Mouse (Mus musculus) T-cell, adult 2 months (primary cell): ENCODE measurements around the gene Zik1.
A peak's percentile ranks its signal among the peaks of the same experiment; 100 is the strongest.

Source experiments
- DNase-seq: peaks from one replicate; pipeline ENCODE4 v3.0.0; 2022; ENCODE audit warnings: low spot score

Zik1 gene

DNA sequence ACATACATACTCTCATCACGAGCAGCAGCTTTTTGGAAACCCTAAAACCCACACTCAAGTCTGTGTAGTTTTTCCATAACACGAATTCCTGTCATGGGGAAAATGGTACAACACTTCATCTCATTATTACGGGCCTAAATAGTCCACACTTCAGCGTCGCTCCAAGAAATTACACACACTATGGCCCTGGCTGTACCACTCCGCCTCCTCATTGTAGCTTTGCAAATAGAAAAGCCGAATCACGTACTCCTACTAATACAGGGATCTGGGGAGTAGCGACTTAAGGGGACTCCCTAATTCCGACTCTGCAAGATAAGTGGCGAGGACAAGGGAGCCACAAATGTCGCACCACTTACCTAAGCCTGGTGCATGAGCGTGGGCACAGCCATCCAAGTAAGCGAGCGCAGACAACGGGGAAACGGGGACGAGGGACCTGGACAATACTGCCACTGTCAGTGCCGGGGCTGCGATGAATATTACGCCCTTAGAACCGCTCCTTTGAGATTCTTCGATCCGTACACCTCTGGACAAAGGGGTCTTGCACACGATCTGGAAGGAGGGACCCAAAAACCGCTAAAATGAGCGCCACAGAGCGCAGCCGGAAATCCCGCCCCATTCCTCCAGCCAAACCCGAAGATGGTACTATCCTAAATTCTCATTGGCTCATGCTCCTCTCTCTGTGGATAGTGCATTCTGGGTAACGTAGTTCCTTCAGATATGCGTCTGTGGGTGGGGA lies at the start of gene Zik1:
Gene Zik1, minus strand, starts transcription at position 609 of the 736 bp plus-strand sequence.
- DNase-seq: peak; percentile 25

DNA sequence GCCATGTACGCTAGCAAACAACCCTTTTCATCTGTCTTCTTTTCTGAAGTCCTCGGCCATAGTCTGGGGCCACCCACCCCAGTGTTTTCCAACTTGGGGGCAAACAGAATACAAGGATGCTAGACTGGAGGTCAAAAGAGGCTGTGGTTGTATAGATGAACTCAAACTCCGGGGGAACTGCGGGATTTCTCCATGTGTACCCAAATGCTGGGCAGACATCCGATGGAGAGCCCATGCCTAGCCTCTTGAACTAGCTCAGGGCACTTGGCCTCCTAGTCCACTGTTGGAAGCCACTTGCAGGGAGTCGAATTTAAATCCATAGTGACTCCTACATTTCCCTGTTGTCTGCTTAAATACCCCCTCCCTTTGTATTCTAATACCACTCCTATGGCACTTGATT lies 384 bp upstream of the Zik1 start:
- no peak for DNase-seq

DNA sequence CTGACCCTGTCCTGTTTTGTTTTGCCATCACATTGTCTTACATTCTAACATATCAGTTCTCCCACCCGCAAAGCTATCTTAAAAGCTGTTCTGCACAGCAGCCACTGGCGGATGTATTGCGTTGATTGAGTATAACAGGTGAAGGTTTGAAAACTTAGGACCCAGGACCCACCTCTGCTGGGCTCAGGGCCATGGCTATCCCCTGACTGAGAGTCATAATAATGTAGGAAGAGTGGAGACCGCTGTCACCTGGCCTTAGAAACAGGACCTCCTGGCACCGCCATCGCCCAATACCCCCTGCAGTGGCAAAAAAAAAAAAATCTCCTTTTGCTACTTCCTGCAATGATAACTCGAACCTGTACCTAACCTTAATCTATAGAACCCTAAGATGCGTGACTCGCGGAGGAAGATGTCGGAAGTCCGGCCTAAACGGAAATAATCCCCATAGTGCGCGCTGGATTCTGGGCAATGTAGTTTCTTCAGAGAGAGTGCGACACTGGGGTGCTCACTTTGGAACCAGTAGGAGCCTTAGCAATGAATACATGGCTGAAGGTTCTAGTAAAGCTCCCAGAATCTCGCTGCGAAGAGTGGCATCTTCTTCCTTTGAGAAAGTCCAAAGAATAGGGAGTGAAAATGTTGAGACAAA lies 14.5 kb downstream of the Zik1 start:
- DNase-seq: no peak

DNA sequence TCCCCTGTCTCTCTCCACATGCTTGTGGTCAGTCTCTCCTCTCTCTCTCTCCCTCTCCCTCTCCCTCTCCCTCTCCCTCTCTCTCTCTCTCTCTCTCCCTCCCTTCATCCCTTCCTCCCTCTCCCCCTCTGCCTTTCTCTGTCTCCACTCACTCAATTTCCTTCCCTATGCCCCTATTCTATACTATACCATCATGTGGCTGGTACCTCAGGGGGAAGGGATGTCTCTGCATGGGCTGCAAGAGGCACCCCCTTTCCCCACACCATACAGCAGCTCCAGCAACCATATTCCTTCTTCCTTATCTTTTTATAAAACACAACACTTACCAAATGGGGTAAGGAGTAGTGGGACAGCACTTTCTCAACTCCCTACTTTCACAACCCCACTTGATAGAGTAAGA lies 15.4 kb downstream of the Zik1 start:
- DNase-seq: no peak

DNA sequence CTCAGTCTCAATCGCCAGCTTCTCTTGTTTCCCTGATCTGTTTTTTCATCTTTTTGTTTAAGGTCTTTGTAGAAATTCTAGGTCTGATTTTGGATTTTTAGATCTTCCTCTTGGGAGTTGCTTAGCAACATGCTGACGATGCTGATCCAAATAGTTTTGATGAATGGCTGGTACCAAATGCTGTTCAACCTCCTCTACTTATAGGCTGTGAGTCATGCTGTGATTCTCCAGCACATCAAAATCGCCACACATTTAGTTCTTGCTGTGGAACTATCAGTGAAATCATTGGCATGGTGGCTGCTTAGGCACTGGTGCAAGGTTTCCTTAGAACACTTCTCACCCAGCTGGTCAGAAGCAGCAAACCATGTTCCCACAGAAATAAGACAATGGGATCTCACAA lies 37.0 kb downstream of the Zik1 start:
- DNase-seq: no peak

DNA sequence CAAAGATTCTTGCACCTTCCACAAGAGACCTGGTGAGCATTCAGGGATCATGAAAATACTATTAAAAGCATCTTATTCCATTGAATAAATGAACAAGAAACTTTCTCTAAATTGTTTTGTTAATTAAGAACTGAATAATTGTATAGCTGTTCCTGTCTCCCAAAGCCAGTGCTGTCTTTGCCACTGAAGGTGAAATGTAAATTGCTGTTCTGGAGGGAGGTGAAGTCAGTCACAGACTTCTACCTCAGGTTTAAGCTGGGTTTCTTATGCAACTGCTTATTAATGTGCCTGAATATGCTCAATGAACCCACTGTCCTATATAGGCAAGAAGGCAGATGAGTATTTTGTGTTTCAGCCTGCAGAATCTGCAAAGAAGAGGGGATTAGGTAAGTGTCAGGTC lies 52.2 kb downstream of the Zik1 start, which contains the start of gene Vmn1r67:
Gene Vmn1r67, plus strand, starts transcription at position 301 of the 400 bp plus-strand sequence.
- no peak for DNase-seq
